Mouse (Mus musculus): ENCODE data around the gene Glud1. TPM values are rescaled to one million over a fixed set of nuclear protein-coding genes. Genes with fewer than 3 reads are reported as not detected.

The Glud1 gene
- total RNA-seq, 2 experiments from 2014 or later, result 316 to 317 TPM

DNA sequence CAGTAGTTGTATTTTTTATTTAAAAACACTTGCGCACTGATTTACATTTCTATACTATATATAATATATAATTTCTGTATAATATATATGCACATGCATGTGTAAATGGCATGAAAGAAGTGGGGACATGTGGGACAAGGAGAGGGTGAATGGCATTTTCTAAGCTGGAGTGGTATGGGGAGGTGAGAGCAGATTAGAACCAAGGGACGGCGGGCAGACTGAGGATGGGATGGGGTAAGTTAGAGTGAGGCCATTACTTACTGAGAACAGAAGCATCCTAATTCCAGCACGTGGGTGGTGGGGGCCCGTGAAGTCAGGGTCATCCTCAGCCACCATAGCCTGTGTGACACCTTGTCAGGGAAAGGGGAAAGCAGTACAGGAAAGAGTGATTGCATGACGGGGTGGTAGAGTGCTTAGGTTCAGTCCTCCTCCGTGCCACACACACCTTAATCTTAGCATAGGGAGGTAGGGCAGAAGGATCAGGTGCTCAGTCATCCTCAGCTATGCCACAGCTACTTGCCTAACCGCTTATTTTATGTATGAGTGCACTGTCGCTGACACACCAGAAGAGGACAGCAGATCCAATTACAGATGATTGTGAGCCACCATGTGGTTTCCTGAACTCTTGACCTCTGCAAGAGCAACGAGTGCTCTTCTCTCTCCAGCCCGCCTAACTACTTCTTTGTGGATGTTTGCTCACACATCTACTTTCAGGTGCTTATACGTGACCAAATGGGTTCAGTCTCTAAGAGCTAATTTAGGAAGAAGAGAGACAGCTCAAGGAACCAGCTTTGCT lies 35.4 kb downstream of the Glud1 start:
- peak; percentile 48 for TF ChIP-seq CTCF (conservative IDR thresholded peaks at IDR 0.05)

DNA sequence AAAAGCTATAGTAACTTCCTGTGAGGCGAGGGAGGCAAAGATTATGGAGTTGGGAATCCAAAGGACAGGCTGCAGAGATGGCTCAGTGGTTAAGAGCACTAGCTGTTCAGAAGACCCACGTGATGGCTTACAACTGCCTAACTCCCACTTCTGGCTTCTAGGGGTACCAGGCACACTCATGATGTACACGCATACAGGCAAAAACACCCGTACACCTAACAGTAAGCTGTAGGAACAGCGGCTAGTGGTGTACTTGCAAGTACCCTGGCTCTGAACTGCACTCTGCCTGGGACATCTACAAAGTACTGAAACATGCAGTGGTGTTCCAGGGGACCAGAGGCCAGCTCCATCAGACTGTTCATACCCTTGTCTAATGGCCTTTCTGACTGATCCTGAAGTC lies 36.6 kb downstream of the Glud1 start:
- no peak for DNase-seq (ENCODE audit: low spot score in 2 of 2)
- Histone ChIP-seq H3K27ac (no peak overlapping the region), H3K4me3 (no peak overlapping the region)
- TF ChIP-seq CTCF (conservative IDR thresholded peaks at IDR 0.05), result no peak

More for the DNA sequence above, 35.4 kb downstream of the Glud1 start:
- no peak for DNase-seq (ENCODE audit: low spot score in 2 of 2)
- H3K27ac ChIP-seq, result no peak overlapping the region
- H3K4me3 ChIP-seq, result no peak overlapping the region

DNA sequence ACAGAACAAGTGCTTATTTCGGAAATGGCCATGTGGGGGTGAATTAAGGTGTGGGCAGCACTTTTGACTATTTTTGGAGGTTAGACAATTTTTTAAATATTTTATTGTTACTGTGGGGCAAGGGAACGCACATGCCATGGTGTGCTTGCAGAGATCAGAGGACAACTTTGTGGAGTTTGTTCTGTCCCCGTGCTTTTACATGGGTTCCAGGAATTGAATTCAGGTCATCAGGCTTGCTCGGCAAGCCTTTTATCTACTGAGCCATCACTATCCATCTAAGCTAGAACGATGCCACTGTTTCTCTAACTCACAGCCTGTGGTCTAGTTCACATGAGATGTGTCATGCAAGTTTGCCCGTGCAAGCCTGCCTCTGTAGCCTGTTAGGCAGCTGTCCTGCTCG lies 37.8 kb downstream of the Glud1 start:
- DNase-seq (ENCODE audit: low spot score in 2 of 2), result no peak
- no peak overlapping the region for H3K27ac ChIP-seq
- no peak for TF ChIP-seq CTCF (conservative IDR thresholded peaks at IDR 0.05)
- no peak overlapping the region for H3K4me3 ChIP-seq

DNA sequence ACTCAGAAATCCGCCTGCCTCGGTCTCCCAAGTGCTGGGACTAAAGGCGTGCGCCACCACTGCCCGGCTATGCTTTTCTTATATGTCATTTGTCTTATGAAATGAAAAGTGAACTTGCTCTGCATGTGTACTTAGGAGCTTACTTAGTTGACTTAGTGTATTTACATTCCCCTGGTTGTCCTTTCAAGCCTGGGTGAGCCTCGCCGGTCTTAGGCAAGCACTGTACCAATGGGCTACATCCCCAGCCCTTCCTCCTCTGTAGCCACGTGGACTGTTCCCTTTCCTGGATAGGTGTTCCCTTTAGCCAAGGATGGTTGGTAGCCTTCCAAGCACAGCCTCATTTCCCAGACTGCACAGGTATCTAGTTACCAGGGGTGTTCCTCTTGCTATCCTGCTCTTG lies 38.5 kb downstream of the Glud1 start:
- DNase-seq (ENCODE audit: low spot score in 2 of 2), result no peak
- no peak overlapping the region for H3K4me3 ChIP-seq
- no peak overlapping the region for H3K27ac ChIP-seq
- TF ChIP-seq CTCF (conservative IDR thresholded peaks at IDR 0.05), result no peak

DNA sequence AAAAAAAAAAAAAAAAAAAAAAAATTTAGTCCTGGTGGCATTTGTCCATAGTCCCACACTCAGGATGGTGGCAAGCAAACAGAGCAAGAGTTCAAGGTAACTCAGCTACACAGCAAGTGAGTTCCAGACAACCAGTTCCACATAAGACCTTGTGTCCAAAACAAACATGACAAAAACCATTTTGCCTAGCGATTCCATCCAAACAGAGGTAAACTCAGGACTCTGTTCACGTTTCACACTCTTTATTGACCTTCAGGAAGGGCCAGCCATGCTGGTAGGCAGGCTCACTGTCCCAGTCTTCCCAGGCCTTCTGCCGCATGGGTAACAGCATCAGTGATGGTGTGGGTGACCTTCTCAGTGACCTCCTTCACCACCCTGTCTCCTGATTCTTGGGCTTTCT lies 41.1 kb downstream of the Glud1 start:
- no peak for DNase-seq (ENCODE audit: low spot score in 2 of 2)
- H3K27ac ChIP-seq, result no peak overlapping the region
- H3K4me3 ChIP-seq, result no peak overlapping the region
- no peak for TF ChIP-seq CTCF (conservative IDR thresholded peaks at IDR 0.05)

DNA sequence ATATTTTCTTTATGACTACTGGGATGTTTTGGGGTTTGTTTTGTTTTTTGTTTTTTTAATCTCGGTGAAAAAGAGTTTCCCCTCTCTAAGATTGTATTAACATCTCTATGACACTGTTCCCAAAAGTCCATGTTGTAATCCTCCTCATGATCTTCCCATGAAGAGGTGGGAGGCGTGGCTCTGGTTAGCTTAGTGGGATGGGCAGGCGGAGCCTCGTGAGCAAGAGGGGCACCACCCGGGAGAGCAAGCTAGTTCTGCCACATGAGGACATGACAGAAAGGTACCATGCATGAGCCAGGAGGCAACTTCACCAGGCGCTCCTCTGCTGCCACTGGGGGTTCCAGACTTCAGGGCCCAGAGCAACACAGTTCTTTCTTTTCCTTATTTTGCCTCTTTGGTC lies 42.0 kb downstream of the Glud1 start:
- no peak overlapping the region for H3K27ac ChIP-seq
- DNase-seq (ENCODE audit: low spot score in 2 of 2), result no peak
- TF ChIP-seq CTCF (conservative IDR thresholded peaks at IDR 0.05), result no peak
- H3K4me3 ChIP-seq, result no peak overlapping the region

DNA sequence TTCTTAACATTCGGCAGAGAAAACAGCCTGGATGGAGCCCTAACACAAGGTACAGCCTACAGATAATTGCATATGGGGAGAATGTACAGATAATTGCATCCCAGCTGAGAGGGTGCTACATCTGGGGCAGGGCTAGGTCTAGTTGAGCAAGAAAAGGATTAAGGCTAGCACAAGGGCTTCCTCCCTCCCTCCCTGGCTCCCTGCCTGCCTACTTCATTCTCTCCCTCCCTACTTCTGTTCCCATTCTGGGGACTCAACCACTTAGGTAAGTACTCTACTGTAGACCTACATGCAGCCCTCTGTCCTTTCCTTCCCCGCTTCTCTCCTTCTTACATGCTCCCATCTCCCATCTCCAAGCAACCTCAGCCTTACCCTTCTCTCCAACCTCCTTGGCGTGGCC lies 42.8 kb downstream of the Glud1 start:
- TF ChIP-seq CTCF (conservative IDR thresholded peaks at IDR 0.05), result no peak
- DNase-seq (ENCODE audit: low spot score in 2 of 2), result no peak
- Histone ChIP-seq H3K4me3 (no peak overlapping the region), H3K27ac (no peak overlapping the region)

DNA sequence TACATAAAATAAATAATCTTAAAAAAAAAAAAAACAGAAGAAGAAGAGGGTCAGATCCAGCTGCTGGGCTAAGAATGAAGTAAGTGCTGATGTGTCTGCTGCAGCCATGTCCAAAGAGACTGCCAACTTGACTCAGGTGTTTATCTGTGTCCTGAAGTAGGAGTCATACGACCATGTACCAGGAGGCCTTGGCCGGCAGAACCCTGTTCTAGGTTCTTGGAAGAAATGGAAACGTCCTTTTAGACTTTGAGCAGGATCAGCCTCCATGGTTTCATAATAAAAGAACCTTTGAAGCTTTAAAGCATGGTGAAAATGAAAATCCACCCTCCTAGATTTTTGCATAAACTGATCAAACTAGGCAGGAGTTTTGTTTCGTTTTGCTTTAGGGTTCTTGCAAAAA lies 43.9 kb downstream of the Glud1 start:
- no peak for TF ChIP-seq CTCF (conservative IDR thresholded peaks at IDR 0.05)
- no peak for DNase-seq (ENCODE audit: low spot score in 2 of 2)
- Histone ChIP-seq H3K4me3 (no peak overlapping the region), H3K27ac (no peak overlapping the region)

DNA sequence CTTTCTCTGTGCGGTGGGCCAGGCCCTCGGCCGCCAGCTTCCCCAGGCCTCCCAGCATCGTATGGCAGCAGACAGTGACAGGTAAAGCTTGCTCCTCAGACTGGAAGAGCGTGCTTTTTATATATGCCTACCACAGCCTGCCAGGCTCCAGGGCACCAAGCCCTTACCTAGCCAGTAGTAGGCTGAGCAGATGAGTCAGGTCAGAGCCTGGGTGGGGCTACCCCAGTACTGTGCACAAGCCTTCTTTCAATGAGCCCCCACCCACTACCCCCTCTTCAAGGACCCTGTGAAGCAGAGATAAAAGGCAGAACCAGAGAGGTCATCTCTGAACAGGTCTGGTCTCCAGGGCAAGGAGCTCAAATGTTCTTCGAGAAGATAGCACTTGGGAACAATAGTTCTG lies 44.8 kb downstream of the Glud1 start, which contains the start of gene Fam25c:
Gene Fam25c, minus strand, starts transcription at position 133 of the 400 bp plus-strand sequence.
- no peak for DNase-seq (ENCODE audit: low spot score in 2 of 2)
- Histone ChIP-seq H3K4me3 (no peak within 1 kb of the TSS), H3K27ac (no peak within 1 kb of the TSS)
- no peak for TF ChIP-seq CTCF (conservative IDR thresholded peaks at IDR 0.05)

DNA sequence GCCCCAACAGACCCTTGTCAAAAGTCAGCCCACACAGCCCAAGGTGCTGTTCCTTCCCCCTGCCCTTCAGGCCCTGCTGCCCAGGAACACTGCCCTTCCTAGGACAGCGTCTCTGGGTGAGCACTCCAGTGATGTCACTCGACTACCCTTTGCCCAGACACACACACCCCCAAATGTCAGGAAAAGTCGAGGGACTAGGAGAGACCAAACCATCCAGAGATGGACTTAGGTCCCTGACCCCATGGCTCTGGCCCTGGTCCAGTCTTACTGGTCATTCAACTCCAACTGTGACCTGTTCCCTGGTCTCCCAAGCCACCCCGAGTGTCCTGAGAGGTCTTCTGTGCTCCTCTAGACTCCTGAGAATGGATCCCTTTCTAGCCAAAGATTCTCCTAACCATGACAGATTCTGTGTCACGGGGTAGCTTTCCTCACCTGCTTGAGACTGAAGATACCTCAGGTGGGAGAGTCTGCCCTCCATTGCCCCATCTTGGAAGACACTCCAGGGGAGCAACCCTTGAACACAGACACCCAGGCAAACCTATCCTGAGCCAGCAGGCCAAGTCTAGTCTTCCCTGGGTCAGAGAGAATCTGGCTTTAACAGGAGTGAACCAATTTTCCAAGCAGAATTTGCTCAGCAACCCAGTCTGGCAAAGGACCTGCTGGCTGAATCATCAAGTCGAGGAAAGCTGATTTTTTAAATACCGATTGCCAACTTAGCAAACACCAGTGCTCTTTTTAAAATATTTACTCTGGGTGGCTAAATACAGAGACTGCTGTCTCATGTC lies 47.3 kb downstream of the Glud1 start:
- peak in 1 of 2 experiments; percentile 25 for DNase-seq (ENCODE audit: low spot score in 2 of 2)
- Histone ChIP-seq H3K27ac (peak overlapping the region; percentile 23; the same call in 1 of the 2 replicates), H3K4me3 (no peak overlapping the region)
- no peak for TF ChIP-seq CTCF (conservative IDR thresholded peaks at IDR 0.05)

DNA sequence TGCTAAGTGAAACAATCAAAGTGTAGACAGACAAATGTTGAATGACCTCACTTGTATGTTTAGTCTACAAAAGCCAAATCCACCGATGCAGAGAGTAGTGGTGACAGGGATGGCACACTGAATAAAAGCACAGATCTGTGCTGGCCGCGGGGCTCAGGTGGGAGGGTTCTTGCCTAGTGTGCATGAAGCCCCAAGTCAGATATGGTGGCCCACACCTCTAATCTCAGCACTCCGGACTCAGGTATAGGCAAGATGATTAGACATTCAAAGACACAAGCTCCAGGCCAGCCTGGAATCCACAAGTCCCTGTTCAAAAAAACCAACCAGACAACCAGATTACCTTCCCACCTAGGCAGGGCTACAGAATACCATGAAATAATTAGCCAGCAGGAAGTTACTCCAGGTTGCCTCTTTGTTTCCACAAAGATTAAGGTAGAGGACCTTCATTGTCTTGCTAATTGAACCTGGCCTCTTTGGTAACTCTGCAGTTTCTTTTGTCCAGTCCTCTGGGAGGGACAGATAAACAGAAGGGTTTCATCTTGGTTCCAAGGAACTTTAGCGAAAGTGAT lies 49.2 kb downstream of the Glud1 start:
- TF ChIP-seq CTCF (conservative IDR thresholded peaks at IDR 0.05), result no peak
- DNase-seq (ENCODE audit: low spot score in 2 of 2), result no peak

DNA sequence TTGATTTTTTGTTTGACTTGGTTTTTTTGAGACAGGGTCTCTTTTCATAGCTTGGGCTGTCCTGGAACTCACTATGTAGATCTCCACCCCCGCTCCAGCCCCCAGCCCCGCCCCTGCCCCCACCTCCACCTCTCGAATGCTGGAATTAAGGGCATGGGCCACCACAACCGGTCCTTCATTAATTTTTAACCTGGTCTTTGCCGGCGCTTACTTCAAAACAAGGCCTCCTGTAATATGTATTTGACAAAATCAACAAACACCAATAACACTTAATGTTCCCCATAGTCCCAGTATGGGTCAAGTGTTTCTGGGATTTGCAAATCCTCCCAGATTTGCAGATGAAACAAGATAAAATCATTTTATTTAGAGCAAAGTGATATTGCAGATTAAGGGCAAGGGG lies 49.7 kb downstream of the Glud1 start:
- Histone ChIP-seq H3K4me3 (no peak overlapping the region), H3K27ac (no peak overlapping the region)
- TF ChIP-seq CTCF (conservative IDR thresholded peaks at IDR 0.05), result no peak
- no peak for DNase-seq (ENCODE audit: low spot score in 2 of 2)

More for the DNA sequence above, 49.2 kb downstream of the Glud1 start:
- no peak overlapping the region for H3K27ac ChIP-seq
- H3K4me3 ChIP-seq, result no peak overlapping the region

DNA sequence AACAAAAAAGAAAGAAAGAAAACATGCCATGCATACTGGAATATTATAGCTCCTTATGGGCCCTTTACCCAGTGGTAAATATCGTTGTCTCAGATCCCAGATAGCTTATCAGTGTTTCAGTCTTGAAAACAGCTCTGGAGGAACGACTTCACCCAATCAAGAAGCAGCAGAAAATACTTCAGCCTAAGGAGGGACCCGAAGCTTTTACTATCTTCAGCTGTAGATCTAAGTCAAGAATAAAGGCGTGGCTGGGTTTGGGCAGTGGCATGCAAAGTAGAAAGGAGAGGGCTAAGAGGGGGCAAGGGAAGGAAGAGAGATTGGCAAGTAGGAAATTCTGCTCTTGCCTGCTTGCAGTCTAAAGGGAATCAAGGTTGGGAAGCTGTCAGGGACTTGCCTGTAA lies 51.6 kb downstream of the Glud1 start:
- no peak for TF ChIP-seq CTCF (conservative IDR thresholded peaks at IDR 0.05)
- Histone ChIP-seq H3K4me3 (no peak overlapping the region), H3K27ac (no peak overlapping the region)
- DNase-seq (ENCODE audit: low spot score in 2 of 2), result no peak

All from layer of hippocampus, adult 2 months (tissue).